Mouse (Mus musculus) E14TG2a.4 (cell line): Measurements from ENCODE around the gene Anks1b.

Experiments used
- H3K27me3 ChIP-seq: 2 replicates; pipeline ENCODE4 v1.6.1; 2014; ENCODE audit warnings: low read length, control low read depth; ENCODE audit not compliant: insufficient read depth
- H3K36me3 ChIP-seq: 2 replicates; pipeline ENCODE4 v1.6.1; 2014; ENCODE audit warnings: low read length, control low read depth; ENCODE audit not compliant: insufficient read depth
- H3K4me1 ChIP-seq: replicated peaks from 2 replicates; pipeline ENCODE4 v1.6.1; 2014; ENCODE audit warnings: low read depth, low read length, control low read depth
- H3K4me3 ChIP-seq: replicated peaks from 2 replicates; pipeline ENCODE4 v1.5.1; 2014; ENCODE audit warnings: mild to moderate bottlenecking, low read length
- H3K9me3 ChIP-seq: 2 replicates; pipeline ENCODE4 v1.6.1; 2014; ENCODE audit warnings: low read length, control low read depth
- CTCF ChIP-seq: conservative IDR thresholded peaks from 2 replicates; pipeline ENCODE4 v1.5.1; 2014; ENCODE audit warnings: low read length
- NANOG ChIP-seq: IDR thresholded peaks from 2 replicates; pipeline ENCODE4 v1.6.1; 2014; ENCODE audit warnings: borderline replicate concordance, low read length, mixed read lengths
- POU5F1 ChIP-seq: IDR thresholded peaks from 2 replicates; pipeline ENCODE4 v1.6.1; 2014; ENCODE audit warnings: low read length, borderline replicate concordance

The Anks1b gene

GRCm38 (mm10) chr10:90546635-90547034, 673.3 kb downstream of the Anks1b start:
- H3K9me3 ChIP-seq, result no peaks in the 10 kb centered on the region; the same call in 1 of the 2 replicates
- H3K4me1 ChIP-seq, result no peaks in the 10 kb centered on the region
- no peak overlapping the region for H3K4me3 ChIP-seq
- TF ChIP-seq NANOG (no peak), POU5F1 (no peak), CTCF (no peak)
- H3K36me3 ChIP-seq, result no peaks in the 10 kb centered on the region
- no peaks in the 10 kb centered on the region for H3K27me3 ChIP-seq

- Histone ChIP-seq H3K27me3 (no peaks in the 10 kb centered on the region), H3K9me3 (no peaks in the 10 kb centered on the region), H3K36me3 (no peaks in the 10 kb centered on the region), H3K4me3 (no peak overlapping the region), H3K4me1 (no peaks in the 10 kb centered on the region)
- TF ChIP-seq NANOG (no peak), CTCF (no peak), POU5F1 (no peak)
Measured at GRCm38 (mm10) chr10:90562906-90563305, 689.6 kb downstream of the Anks1b start.

- H3K4me3 ChIP-seq, result no peak overlapping the region
- H3K27me3 ChIP-seq, result no peaks in the 10 kb centered on the region
- TF ChIP-seq NANOG (no peak), POU5F1 (no peak), CTCF (no peak)
- H3K4me1 ChIP-seq, result no peaks in the 10 kb centered on the region
- H3K9me3 ChIP-seq, result no peaks in the 10 kb centered on the region
- no peaks in the 10 kb centered on the region for H3K36me3 ChIP-seq
Measured at GRCm38 (mm10) chr10:90576191-90577098, 703.1 kb downstream of the Anks1b start.

GRCm38 (mm10) chr10:90577099-90577461, 703.8 kb downstream of the Anks1b start:
- TF ChIP-seq NANOG (no peak), CTCF (no peak), POU5F1 (no peak)
- Histone ChIP-seq H3K4me1 (no peaks in the 10 kb centered on the region), H3K9me3 (no peaks in the 10 kb centered on the region), H3K4me3 (no peak overlapping the region), H3K36me3 (no peaks in the 10 kb centered on the region), H3K27me3 (no peaks in the 10 kb centered on the region)

- Histone ChIP-seq H3K4me1 (no peaks in the 10 kb centered on the region), H3K9me3 (no peaks in the 10 kb centered on the region), H3K36me3 (no peaks in the 10 kb centered on the region), H3K4me3 (no peak overlapping the region), H3K27me3 (no peaks in the 10 kb centered on the region)
- TF ChIP-seq CTCF (no peak), NANOG (no peak), POU5F1 (no peak)
Measured at GRCm38 (mm10) chr10:90577777-90578176, 704.5 kb downstream of the Anks1b start.

GRCm38 (mm10) chr10:90579970-90580369, 706.7 kb downstream of the Anks1b start:
- Histone ChIP-seq H3K36me3 (no peaks in the 10 kb centered on the region), H3K9me3 (no peaks in the 10 kb centered on the region), H3K4me3 (no peak overlapping the region), H3K4me1 (no peaks in the 10 kb centered on the region), H3K27me3 (no peaks in the 10 kb centered on the region)
- TF ChIP-seq NANOG (no peak), POU5F1 (no peak), CTCF (no peak)

- H3K27me3 ChIP-seq, result no peaks in the 10 kb centered on the region
- no peaks in the 10 kb centered on the region for H3K36me3 ChIP-seq
- H3K4me3 ChIP-seq, result no peak overlapping the region
- TF ChIP-seq NANOG (no peak), POU5F1 (no peak), CTCF (no peak)
- H3K4me1 ChIP-seq, result no peaks in the 10 kb centered on the region
- no peaks in the 10 kb centered on the region for H3K9me3 ChIP-seq
Measured at GRCm38 (mm10) chr10:90584052-90584451, 710.7 kb downstream of the Anks1b start.

- H3K4me3 ChIP-seq, result no peak overlapping the region
Measured at GRCm38 (mm10) chr10:90596142-90596541, 722.8 kb downstream of the Anks1b start.

More at GRCm38 (mm10) chr10:90596142-90596541, 722.8 kb downstream of the Anks1b start:
- Histone ChIP-seq H3K27me3 (no peaks in the 10 kb centered on the region; the same call in 1 of the 2 replicates), H3K36me3 (no peaks in the 10 kb centered on the region), H3K4me1 (no peaks in the 10 kb centered on the region), H3K9me3 (no peaks in the 10 kb centered on the region)
- no peak for TF ChIP-seq POU5F1
- TF ChIP-seq CTCF, result no peak
- TF ChIP-seq NANOG, result no peak
